Mouse (Mus musculus) stomach, embryonic 14.5 days (tissue): ENCODE data around the gene Gpr142. TPM values are rescaled to one million over a fixed set of nuclear protein-coding genes. Genes with fewer than 3 reads are reported as not detected.
A peak's percentile ranks its signal among the peaks of the same experiment; 100 is the strongest.

Experiments used
- ATAC-seq: fragments of 200-750 bp; cut with Nextera tagmentation; 2 replicates; pipeline ENCODE4 v1.8.0; 2017; ENCODE audit warnings: low read depth, moderate TSS enrichment; ENCODE audit not compliant: insufficient number of reproducible peaks, insufficient read depth, low FRiP score
- H3K27ac ChIP-seq: fragments of 300-500 bp; sonication (generic); 2 replicates; pipeline ENCODE4 v1.5.1; 2014; ENCODE audit warnings: mild to moderate bottlenecking, low read length, moderate library complexity, mixed read lengths
- H3K27me3 ChIP-seq: fragments of 300-500 bp; sonication (generic); 2 replicates; pipeline ENCODE4 v1.6.1; 2014; ENCODE audit warnings: low read length, control low read depth, mixed read lengths; ENCODE audit not compliant: control insufficient read depth, insufficient read depth
- H3K36me3 ChIP-seq: fragments of 300-500 bp; sonication (generic); 2 replicates; pipeline ENCODE4 v1.6.1; 2014; ENCODE audit warnings: mild to moderate bottlenecking, control low read depth, low read length, moderate library complexity, mixed read lengths; ENCODE audit not compliant: control insufficient read depth, insufficient read depth
- H3K4me1 ChIP-seq: fragments of 300-500 bp; sonication (generic); 2 replicates; pipeline ENCODE4 v1.6.1; 2014; ENCODE audit warnings: low read length, control low read depth, mixed read lengths; ENCODE audit not compliant: control insufficient read depth, insufficient read depth
- H3K4me2 ChIP-seq: fragments of 300-500 bp; sonication (generic); replicated peaks from 2 replicates; pipeline ENCODE4 v1.6.1; 2014; ENCODE audit warnings: low read depth, low read length, control low read depth
- H3K4me3 ChIP-seq: fragments of 300-500 bp; sonication (generic); 2 replicates; pipeline ENCODE4 v1.5.1; 2014; ENCODE audit warnings: low read depth, low read length, control low read depth
- H3K9ac ChIP-seq: fragments of 300-500 bp; sonication (generic); replicated peaks from 2 replicates; pipeline ENCODE4 v1.6.1; 2014; ENCODE audit warnings: low read depth, mild to moderate bottlenecking, control low read depth, low read length, moderate library complexity, mixed read lengths
- H3K9me3 ChIP-seq: fragments of 300-500 bp; sonication (generic); 2 replicates; pipeline ENCODE4 v1.6.1; 2016; ENCODE audit warnings: low read depth, low read length, control low read depth; ENCODE audit not compliant: control insufficient read depth
- WGBS: fragments of 180-500 bp; shearing (Covaris S2); extraction: QIAGEN DNeasy Blood & Tissue Kit; methylation state at CpG from one replicate; pipeline ENCODE4 v1.1.7; 2014; 5-methylcytosine and 5-hydroxymethylcytosine counted together
- polyA plus RNA-seq: library from polyadenylated mRNA; unstranded; fragments of >200 nt; fragmentation: Nextera tagmentation; extraction: Ambion mirVana; gene quantifications from 2 replicates; pipeline ENCODE4 v1.2.1, GENCODE M21; 2014

The Gpr142 gene
- polyA plus RNA-seq: 0.23 and 0.39 TPM in 2 replicates

- WGBS: 91% methylated on average over 3 of the region's 3 CpGs
- no peaks in the 10 kb centered on the region for H3K9me3 ChIP-seq
- H3K27ac ChIP-seq: no peak within 1 kb of the TSS
- peaks cover 18% of the 10 kb centered on the region for H3K4me1 ChIP-seq
- no peak within 1 kb of the TSS for H3K4me2 ChIP-seq
- peaks cover 5% of the 10 kb centered on the region; the same call in 1 of the 2 replicates for H3K27me3 ChIP-seq
- H3K36me3 ChIP-seq: no peaks in the 10 kb centered on the region
- no peak for ATAC-seq
- no peak within 1 kb of the TSS for H3K4me3 ChIP-seq
- no peak within 1 kb of the TSS for H3K9ac ChIP-seq
These were observed at the start of gene Gpr142 for GRCm38 (mm10) chr11:114798624-114799023. Gpr142 (plus strand) TSS chr11:114798924.

- Histone ChIP-seq H3K4me3 (peak within 1 kb of the TSS; percentile 33), H3K27ac (no peak within 1 kb of the TSS), H3K4me1 (peaks cover 6% of the 10 kb centered on the region; the same call in 1 of the 2 replicates), H3K36me3 (no peaks in the 10 kb centered on the region), H3K27me3 (no peaks in the 10 kb centered on the region), H3K9me3 (no peaks in the 10 kb centered on the region), H3K9ac (0 out of 2 replicates have a peak within 1 kb of the TSS, but pooled peaks have one; percentile 21), H3K4me2 (peak within 1 kb of the TSS; percentile 59)
- peak; percentile 87; the same call in 1 of the 2 replicates for ATAC-seq
- WGBS: 3% methylated on average over 51 of the region's 51 CpGs
These were observed 33.6 kb upstream of the Gpr142 start, which contains the start of gene Kif19a for GRCm38 (mm10) chr11:114764820-114765818. Kif19a (plus strand) TSS chr11:114765388.

GRCm38 (mm10) chr11:114769911-114770310 is 28.8 kb upstream of the Gpr142 start:
- Histone ChIP-seq H3K4me1 (peaks cover 6% of the 10 kb centered on the region; the same call in 1 of the 2 replicates), H3K4me2 (no peak overlapping the region), H3K27ac (no peak overlapping the region), H3K4me3 (no peak overlapping the region), H3K9ac (no peak overlapping the region), H3K36me3 (no peaks in the 10 kb centered on the region), H3K27me3 (no peaks in the 10 kb centered on the region), H3K9me3 (no peaks in the 10 kb centered on the region)
- ATAC-seq: peak; percentile 40; the same call in 1 of the 2 replicates
- WGBS: 48% methylated on average over 6 of the region's 6 CpGs

GRCm38 (mm10) chr11:114771896-114772295 is 26.8 kb upstream of the Gpr142 start:
- H3K9ac ChIP-seq: no peak overlapping the region
- H3K27ac ChIP-seq: no peak overlapping the region
- no peaks in the 10 kb centered on the region for H3K4me1 ChIP-seq
- ATAC-seq: no peak
- 52% methylated on average over 2 of the region's 2 CpGs for WGBS
- no peaks in the 10 kb centered on the region for H3K36me3 ChIP-seq
- no peaks in the 10 kb centered on the region for H3K9me3 ChIP-seq
- no peak overlapping the region for H3K4me3 ChIP-seq
- H3K27me3 ChIP-seq: no peaks in the 10 kb centered on the region
- H3K4me2 ChIP-seq: no peak overlapping the region

GRCm38 (mm10) chr11:114780076-114780475 is 18.6 kb upstream of the Gpr142 start:
- H3K9ac ChIP-seq: no peak overlapping the region
- ATAC-seq: no peak
- H3K4me2 ChIP-seq: no peak overlapping the region
- H3K27ac ChIP-seq: no peak overlapping the region
- H3K4me3 ChIP-seq: no peak overlapping the region
- H3K36me3 ChIP-seq: no peaks in the 10 kb centered on the region
- 37% methylated on average over 9 of the region's 9 CpGs for WGBS
- H3K4me1 ChIP-seq: 0 out of 2 replicates have a peak, but pooled peaks cover 4% of the 10 kb centered on the region
- H3K27me3 ChIP-seq: no peaks in the 10 kb centered on the region
- H3K9me3 ChIP-seq: no peaks in the 10 kb centered on the region

- WGBS: 55% methylated on average over 10 of the region's 10 CpGs
- Histone ChIP-seq H3K27me3 (peaks cover 46% of the 10 kb centered on the region), H3K9ac (no peak overlapping the region), H3K27ac (no peak overlapping the region), H3K4me3 (0 out of 2 replicates have a peak overlapping the region, but pooled peaks have one; percentile 15), H3K4me2 (peak overlapping the region; percentile 47), H3K4me1 (peaks cover 8% of the 10 kb centered on the region; the same call in 1 of the 2 replicates), H3K36me3 (no peaks in the 10 kb centered on the region), H3K9me3 (no peaks in the 10 kb centered on the region)
- ATAC-seq: no peak
These were observed 12.8 kb upstream of the Gpr142 start for GRCm38 (mm10) chr11:114785892-114786291.

- peak overlapping the region; percentile 47 for H3K4me2 ChIP-seq
- H3K27me3 ChIP-seq: peaks cover 50% of the 10 kb centered on the region
- no peaks in the 10 kb centered on the region for H3K9me3 ChIP-seq
- peaks cover 8% of the 10 kb centered on the region; the same call in 1 of the 2 replicates for H3K4me1 ChIP-seq
- peak overlapping the region; percentile 15; the same call in 1 of the 2 replicates for H3K4me3 ChIP-seq
- no peaks in the 10 kb centered on the region for H3K36me3 ChIP-seq
- WGBS: 1% methylated on average over 43 of the region's 43 CpGs
- no peak overlapping the region for H3K9ac ChIP-seq
- peak; percentile 19; the same call in 1 of the 2 replicates for ATAC-seq
- H3K27ac ChIP-seq: no peak overlapping the region
These were observed 12.4 kb upstream of the Gpr142 start for GRCm38 (mm10) chr11:114786326-114786725.

GRCm38 (mm10) chr11:114787611-114788010 is 11.1 kb upstream of the Gpr142 start:
- H3K4me1 ChIP-seq: peaks cover 12% of the 10 kb centered on the region; the same call in 1 of the 2 replicates
- H3K4me2 ChIP-seq: no peak overlapping the region
- no peak overlapping the region for H3K9ac ChIP-seq
- H3K4me3 ChIP-seq: no peak overlapping the region
- H3K27ac ChIP-seq: no peak overlapping the region
- no peaks in the 10 kb centered on the region for H3K36me3 ChIP-seq
- no peaks in the 10 kb centered on the region for H3K9me3 ChIP-seq
- 85% methylated on average over 3 of the region's 3 CpGs for WGBS
- H3K27me3 ChIP-seq: peaks cover 61% of the 10 kb centered on the region
- no peak for ATAC-seq
